Mouse (Mus musculus) C2C12 (cell line): ENCODE measurements around the gene Chic1. TPM values are rescaled to one million over a fixed set of nuclear protein-coding genes. Genes with fewer than 3 reads are reported as not detected.

Experiments
- H3K27me3 ChIP-seq: one replicate; pipeline ENCODE4 v1.6.1; 2011; ENCODE audit not compliant: control insufficient read depth, insufficient read depth, insufficient read length
- H3K36me3 ChIP-seq: one replicate; pipeline ENCODE4 v1.6.1; 2011; ENCODE audit not compliant: control insufficient read depth, insufficient read depth
- H3K4me3 ChIP-seq: one replicate; pipeline ENCODE4 v1.5.1; 2011; ENCODE audit warnings: mild to moderate bottlenecking, control low read depth; ENCODE audit not compliant: poor library complexity, insufficient read depth, severe bottlenecking
- H3K79me2 ChIP-seq: one replicate; pipeline ENCODE4 v1.6.1; 2011; ENCODE audit not compliant: control insufficient read depth, insufficient read depth
- H3K79me3 ChIP-seq: one replicate; pipeline ENCODE4 v1.6.1; 2011; ENCODE audit warnings: low read depth, control low read depth
- H3ac ChIP-seq: one replicate; pipeline ENCODE3; 2011; ENCODE audit warnings: low read depth; ENCODE audit not compliant: control insufficient read depth, insufficient read length
- CEBPB ChIP-seq: IDR thresholded peaks from one replicate; pipeline ENCODE4 v1.6.1; 2011; ENCODE audit warnings: low read depth, mild to moderate bottlenecking, control low read depth, moderate library complexity
- CTCF ChIP-seq: IDR thresholded peaks from one replicate; pipeline ENCODE4 v1.5.1; 2011; ENCODE audit not compliant: control insufficient read depth, insufficient read depth, insufficient read length
- FOSL1 ChIP-seq: IDR thresholded peaks from one replicate; pipeline ENCODE4 v1.8.0; 2011; ENCODE audit warnings: mild to moderate bottlenecking, low read length; ENCODE audit not compliant: poor library complexity, insufficient read depth, severe bottlenecking
- MAX ChIP-seq: IDR thresholded peaks from one replicate; pipeline ENCODE4 v1.6.1; 2011; ENCODE audit warnings: mild to moderate bottlenecking, control low read depth
- MYOD1 ChIP-seq: IDR thresholded peaks from one replicate; pipeline ENCODE4 v1.6.1; 2011; ENCODE audit warnings: low read depth; ENCODE audit not compliant: control insufficient read depth, insufficient read length
- MYOG ChIP-seq: IDR thresholded peaks from one replicate; pipeline ENCODE4 v1.6.1; 2011; ENCODE audit not compliant: control insufficient read depth, insufficient read length; ENCODE audit errors: extremely low read depth
- USF1 ChIP-seq: IDR thresholded peaks from one replicate; pipeline ENCODE4 v1.6.1; 2011; ENCODE audit warnings: low read depth, mild to moderate bottlenecking, control low read depth, moderate library complexity
- polyA plus RNA-seq: library from polyadenylated mRNA; unstranded; fragments of >200 nt; fragmentation: generic; extraction: Trizol; gene quantifications from one replicate; pipeline ENCODE4 v1.2.1, GENCODE M21; 2012; ENCODE audit warnings: missing spikeins

Gene Chic1
- polyA plus RNA-seq, 1 experiment, result 0.40 TPM

GRCm38 (mm10) chrX:103329386-103329785 is 26.9 kb upstream of the Chic1 start:
- H3ac ChIP-seq, result no peak overlapping the region
- no peaks in the 10 kb centered on the region for H3K36me3 ChIP-seq
- H3K79me2 ChIP-seq, result no peaks in the 10 kb centered on the region
- no peaks in the 10 kb centered on the region for H3K27me3 ChIP-seq
- TF ChIP-seq MAX (no peak), MYOG (no peak), CTCF (no peak), CEBPB (no peak)
- no peaks in the 10 kb centered on the region for H3K79me3 ChIP-seq
- no peak overlapping the region for H3K4me3 ChIP-seq

- TF ChIP-seq MYOD1 (no peak), USF1 (no peak), CEBPB (no peak), MYOG (no peak), FOSL1 (no peak), CTCF (no peak)
- H3K79me3 ChIP-seq, result no peaks in the 10 kb centered on the region
- H3K27me3 ChIP-seq, result no peaks in the 10 kb centered on the region
Measured at GRCm38 (mm10) chrX:103331125-103331858, 25.0 kb upstream of the Chic1 start.

GRCm38 (mm10) chrX:103341369-103342113 is 14.7 kb upstream of the Chic1 start:
- TF ChIP-seq MYOG (no peak), CEBPB (no peak), FOSL1 (no peak)
- H3ac ChIP-seq, result no peak overlapping the region
- H3K4me3 ChIP-seq, result no peak overlapping the region
- H3K27me3 ChIP-seq, result no peaks in the 10 kb centered on the region
- no peaks in the 10 kb centered on the region for H3K36me3 ChIP-seq
- no peaks in the 10 kb centered on the region for H3K79me3 ChIP-seq
- no peaks in the 10 kb centered on the region for H3K79me2 ChIP-seq

More at GRCm38 (mm10) chrX:103331125-103331858, 25.0 kb upstream of the Chic1 start:
- Histone ChIP-seq H3K4me3 (no peak overlapping the region), H3K36me3 (no peaks in the 10 kb centered on the region), H3K79me2 (no peaks in the 10 kb centered on the region), H3ac (no peak overlapping the region)

- H3K79me3 ChIP-seq, result peaks cover 2% of the 10 kb centered on the region
- no peaks in the 10 kb centered on the region for H3K36me3 ChIP-seq
- no peaks in the 10 kb centered on the region for H3K79me2 ChIP-seq
- TF ChIP-seq FOSL1 (no peak), CTCF (no peak), CEBPB (no peak), USF1 (no peak), MAX (no peak), MYOG (no peak), MYOD1 (no peak)
- H3K27me3 ChIP-seq, result no peaks in the 10 kb centered on the region
- no peak overlapping the region for H3ac ChIP-seq
- peak overlapping the region; percentile 50 for H3K4me3 ChIP-seq
Measured at GRCm38 (mm10) chrX:103355784-103356183, 492 bp upstream of the Chic1 start.

GRCm38 (mm10) chrX:103356761-103357236 is 523 bp downstream of the Chic1 start:
- Histone ChIP-seq H3ac (peak overlapping the region; percentile 77), H3K79me3 (peaks cover 2% of the 10 kb centered on the region), H3K4me3 (peak overlapping the region; percentile 50), H3K36me3 (no peaks in the 10 kb centered on the region), H3K27me3 (no peaks in the 10 kb centered on the region), H3K79me2 (no peaks in the 10 kb centered on the region)
- no peak for TF ChIP-seq MYOG
- TF ChIP-seq MYOD1, result no peak
- TF ChIP-seq MAX, result no peak
- TF ChIP-seq FOSL1, result no peak
- TF ChIP-seq CEBPB, result no peak
- TF ChIP-seq CTCF, result no peak
- TF ChIP-seq USF1, result no peak

GRCm38 (mm10) chrX:103366201-103366600 is 9.9 kb downstream of the Chic1 start:
- no peak for TF ChIP-seq MYOD1
- peak; percentile 8 for TF ChIP-seq CEBPB
- TF ChIP-seq MYOG, result no peak
- TF ChIP-seq FOSL1, result no peak
- TF ChIP-seq USF1, result no peak
- no peak for TF ChIP-seq CTCF
- no peaks in the 10 kb centered on the region for H3K36me3 ChIP-seq

More at GRCm38 (mm10) chrX:103366201-103366600, 9.9 kb downstream of the Chic1 start:
- no peaks in the 10 kb centered on the region for H3K79me2 ChIP-seq
- no peaks in the 10 kb centered on the region for H3K27me3 ChIP-seq
- peaks cover 1% of the 10 kb centered on the region for H3K79me3 ChIP-seq
- no peak overlapping the region for H3K4me3 ChIP-seq
- H3ac ChIP-seq, result no peak overlapping the region
